Mouse (Mus musculus) T-helper 1 cell (primary cell): ENCODE results near the gene Kif5c.

Experiments used
- in situ Hi-C: fragments of 300-600 bp; cut with MboI, MseI; formaldehyde crosslinking; loops from one replicate; pipeline ENCODE4 v1.15.1; 2025; ENCODE audit warnings: high pct_unique_total_duplicates

Gene Kif5c

DNA sequence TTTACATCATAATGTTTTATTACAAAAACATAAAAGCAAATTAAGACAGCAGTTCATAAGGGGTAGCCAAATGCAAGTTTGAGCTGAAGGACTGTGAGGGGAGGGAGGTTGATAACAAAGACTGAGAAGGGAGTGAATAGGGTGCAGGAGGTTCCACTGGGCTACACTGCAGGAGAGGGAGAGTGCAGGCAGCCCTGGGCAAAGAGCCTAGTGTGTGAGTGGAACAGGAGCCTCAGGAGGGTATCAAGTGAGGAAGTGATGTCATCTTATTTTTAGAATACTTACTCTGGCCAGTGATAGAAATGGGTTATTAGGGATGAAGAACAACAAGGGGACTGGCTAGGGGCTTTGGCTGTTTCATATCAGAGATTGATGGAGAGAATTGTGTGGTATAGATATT is 42.2 kb downstream of the Kif5c start:
- in situ Hi-C loops: no loop called here

DNA sequence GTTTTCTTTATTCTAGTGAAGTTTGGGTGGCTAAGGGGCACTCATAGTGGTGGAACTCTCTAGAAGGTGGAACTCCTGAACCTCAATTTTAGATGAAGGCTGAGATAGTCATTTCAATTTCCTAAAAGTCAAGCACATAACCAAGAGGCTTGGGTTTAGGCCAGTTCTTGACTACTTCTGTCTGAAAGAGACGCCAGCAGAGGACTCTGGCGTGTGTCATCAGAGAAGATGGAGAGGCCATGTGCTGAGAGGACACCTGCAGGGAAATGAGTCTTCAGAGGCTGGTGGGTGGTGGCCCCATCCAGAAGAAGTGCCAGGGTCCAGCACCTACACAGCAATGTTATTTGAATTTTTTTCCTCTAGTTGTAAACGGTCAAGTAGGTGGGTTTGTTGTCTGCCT is 42.8 kb downstream of the Kif5c start:
- in situ Hi-C loops: no loop called here

DNA sequence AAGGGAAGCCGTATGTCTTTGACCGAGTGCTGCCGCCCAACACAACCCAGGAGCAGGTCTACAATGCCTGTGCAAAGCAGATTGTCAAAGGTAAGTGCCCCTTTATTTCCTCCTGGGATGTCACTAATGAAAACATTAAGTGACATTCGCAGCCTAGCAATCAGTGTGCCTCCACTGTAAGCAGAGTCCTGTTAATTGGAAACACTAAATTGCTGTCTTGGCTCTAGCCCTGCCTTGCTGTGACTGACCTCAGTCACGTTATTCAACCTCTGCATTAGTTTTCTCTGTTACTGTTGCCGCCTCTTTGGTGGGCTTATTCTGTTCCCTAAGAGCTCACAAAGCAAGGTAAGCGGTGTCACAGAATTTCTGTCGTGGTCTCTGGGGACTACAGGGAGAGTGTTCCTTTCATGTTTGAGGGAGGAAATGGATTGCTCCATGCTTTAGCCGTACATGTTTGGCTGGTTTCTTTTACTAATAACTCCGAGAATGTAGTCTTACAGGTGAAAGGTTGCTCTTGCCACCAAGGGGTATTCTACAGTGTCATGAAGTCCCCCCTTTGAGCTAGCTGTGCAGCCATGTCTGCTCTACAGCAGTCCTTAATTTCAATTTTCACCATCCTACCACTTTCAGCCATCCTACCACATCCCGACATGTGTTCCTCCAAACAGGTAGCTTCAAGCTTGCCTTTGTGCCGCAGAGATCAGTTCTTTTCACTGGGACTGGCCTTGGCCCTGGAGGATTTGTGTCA is 52.8 kb downstream of the Kif5c start:
- in situ Hi-C loops: no loop called here

- in situ Hi-C loops: no loop called here
Measured at GRCm38 (mm10) chr2:49672501-49672874, 53.4 kb downstream of the Kif5c start.

DNA sequence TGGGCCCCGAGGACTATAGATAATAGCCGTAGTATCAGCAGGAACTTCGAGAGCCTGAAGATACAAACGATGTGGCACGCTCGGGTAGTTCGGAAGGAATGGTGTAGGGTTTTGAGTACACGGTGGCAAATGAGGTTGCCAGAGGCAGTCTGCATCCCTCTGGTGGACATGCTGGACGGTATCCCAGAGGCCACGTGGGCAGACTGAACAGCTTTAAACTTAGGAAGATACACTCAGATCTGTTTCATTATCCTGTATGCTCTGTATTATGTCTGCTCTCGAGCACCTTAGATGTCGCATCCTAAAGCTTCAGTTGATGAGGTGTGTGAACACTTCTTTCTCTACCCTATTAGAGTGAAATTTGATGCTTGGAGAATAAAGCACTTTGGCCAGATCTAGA is 56.9 kb downstream of the Kif5c start:
- in situ Hi-C loops: no loop called here

GRCm38 (mm10) chr2:49678386-49678785 is 59.3 kb downstream of the Kif5c start:
- in situ Hi-C loops: no loop called here

DNA sequence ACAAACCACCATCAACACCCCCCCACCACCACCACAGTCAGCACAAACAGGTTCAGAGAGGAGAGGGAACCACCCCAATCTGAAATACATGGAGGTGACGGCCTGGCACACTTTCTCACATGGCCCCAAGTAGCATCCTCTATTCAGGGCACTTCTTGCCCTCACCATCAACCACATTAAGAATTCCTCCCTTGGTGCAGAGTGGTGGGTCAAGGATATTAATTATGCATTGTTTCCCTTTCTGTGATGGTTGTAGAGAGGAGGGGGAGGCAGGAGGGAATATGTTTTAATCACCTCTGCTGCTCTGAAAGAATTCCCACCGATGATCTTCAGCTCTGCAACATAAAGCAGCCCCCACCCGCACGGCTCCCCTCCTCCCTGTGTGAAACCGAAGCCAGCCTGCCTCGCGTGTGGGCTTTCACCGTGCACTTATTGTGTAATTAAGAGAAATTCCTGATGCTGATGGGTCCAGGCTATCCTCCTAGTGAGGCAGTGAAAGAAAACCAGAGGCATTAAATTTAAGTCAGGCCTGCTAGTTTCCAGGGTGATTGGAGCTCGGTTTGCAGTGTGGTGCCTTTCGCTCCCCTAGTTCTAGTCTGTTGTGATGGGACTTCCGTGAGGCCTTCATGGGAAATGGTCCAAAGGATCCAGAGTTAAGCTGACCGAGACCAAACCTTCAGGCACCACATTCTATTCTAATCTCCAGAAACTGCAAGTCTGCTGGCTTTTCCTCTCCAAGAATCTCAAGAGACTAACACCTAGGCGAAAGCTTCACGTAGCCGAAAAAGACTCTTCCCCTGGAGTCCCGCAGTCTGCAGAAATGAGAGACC is 60.3 kb downstream of the Kif5c start:
- in situ Hi-C loops: no loop called here

DNA sequence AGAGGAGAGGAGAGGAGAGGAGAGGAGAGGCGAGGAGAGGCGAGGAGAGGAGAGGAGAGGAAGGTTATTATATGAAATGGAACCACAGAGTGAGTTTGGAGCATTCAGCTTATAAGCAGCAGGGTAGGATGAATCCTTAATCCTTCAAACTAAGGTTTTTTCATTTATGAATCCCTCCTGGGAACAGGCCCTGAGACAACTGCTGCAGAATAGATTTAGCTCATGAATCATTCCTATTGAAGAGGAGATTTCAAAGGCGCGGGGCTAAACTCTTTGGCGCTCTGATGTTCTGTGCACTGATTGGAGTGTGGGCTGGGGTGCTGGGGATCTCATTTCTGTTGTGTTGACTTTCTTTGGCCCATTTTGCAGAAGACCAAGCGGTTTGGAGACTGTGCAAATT is 63.7 kb downstream of the Kif5c start:
- in situ Hi-C loops: no loop called here

DNA sequence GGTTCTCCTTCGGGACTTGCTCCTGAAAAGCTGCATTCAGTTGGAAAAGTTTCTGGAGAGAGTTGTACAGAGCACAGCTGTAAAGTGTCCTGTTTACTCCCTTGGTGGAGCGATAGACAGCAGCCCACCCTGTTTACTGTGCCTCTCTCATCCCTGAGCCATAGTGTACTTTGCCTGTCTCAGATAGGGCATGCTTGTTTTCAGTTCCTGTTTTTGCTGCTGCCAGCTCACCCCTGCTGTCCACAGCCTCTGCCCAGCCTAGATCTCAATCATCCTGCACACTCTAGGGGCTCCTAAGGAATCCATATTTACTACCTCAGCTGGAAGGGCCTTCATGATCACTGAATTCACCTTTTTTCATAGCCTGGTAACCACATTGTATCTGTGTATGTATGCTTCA is 65.7 kb downstream of the Kif5c start:
- in situ Hi-C loops: no loop called here

- in situ Hi-C loops: no loop called here
Measured at GRCm38 (mm10) chr2:49690421-49690826, 71.3 kb downstream of the Kif5c start.

DNA sequence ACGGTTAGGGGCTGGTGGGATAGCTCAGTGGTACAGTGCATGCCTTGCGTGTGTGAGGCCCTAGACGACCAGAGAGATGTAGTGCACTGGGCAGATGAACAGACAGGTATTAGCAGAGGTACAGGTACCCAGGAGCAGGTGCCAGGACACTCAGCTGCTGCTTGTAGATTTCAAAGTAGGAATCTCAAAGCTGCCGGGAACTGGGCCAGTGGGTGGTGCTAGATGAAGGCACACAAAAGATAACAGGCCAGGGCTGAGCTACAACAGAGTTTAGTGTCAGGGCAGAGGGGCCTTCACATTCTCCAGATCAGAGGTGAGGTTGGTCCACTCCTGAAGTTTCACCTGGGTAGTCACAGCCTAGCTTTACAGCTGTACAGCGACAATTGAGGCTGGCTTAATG is 72.3 kb downstream of the Kif5c start:
- in situ Hi-C loops: no loop called here

GRCm38 (mm10) chr2:49694727-49695126 is 75.6 kb downstream of the Kif5c start:
- in situ Hi-C loops: no loop called here

GRCm38 (mm10) chr2:49695461-49695860 is 76.4 kb downstream of the Kif5c start:
- in situ Hi-C loops: no loop called here

DNA sequence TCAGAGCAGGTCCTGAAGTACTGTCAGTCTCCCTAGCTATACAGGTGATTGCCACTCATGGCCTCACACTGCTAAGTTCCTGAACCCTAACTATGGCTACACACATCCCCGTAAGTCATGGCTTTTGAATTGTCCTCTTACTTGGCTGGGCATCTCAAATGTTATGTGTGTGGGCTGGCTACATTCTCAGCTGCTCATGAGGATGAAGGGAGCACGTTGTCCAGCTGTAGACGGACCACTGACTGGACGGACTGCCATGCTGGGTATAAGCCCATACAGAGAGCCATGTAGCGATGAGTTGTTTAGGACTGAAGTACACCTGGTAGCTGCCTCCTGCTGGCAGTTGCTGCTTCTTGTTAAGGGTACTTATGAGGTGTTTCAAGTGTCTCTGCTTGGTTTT is 79.8 kb downstream of the Kif5c start:
- in situ Hi-C loops: no loop called here

- in situ Hi-C loops: loop anchor here (25.0 kb wide), 1 partner anchor 1688 kb away; no protein-coding TSS in a partner anchor
Measured at GRCm38 (mm10) chr2:49700176-49700971, 81.3 kb downstream of the Kif5c start.

DNA sequence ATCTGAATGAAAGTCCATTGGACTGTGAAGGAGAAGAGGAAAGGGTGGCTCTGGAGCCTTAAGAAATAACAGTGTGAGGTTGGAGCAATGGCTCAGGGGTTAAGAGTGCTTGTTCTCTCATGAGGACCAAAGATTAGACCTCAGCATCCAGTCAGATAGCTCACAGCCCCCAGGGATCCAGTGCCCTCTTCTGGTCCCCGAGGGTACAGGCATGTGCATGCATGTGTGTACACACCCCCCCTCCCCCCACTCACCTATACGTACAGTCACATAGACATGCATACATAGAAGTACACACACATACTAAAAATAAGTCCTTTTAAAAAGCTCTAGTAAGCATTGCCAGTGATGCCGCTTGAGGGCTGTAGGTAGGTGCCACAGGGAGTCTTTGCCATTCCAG is 91.1 kb downstream of the Kif5c start:
- in situ Hi-C loops: loop anchor here (25.0 kb wide), 1 partner anchor 1698 kb away; no protein-coding TSS in a partner anchor

DNA sequence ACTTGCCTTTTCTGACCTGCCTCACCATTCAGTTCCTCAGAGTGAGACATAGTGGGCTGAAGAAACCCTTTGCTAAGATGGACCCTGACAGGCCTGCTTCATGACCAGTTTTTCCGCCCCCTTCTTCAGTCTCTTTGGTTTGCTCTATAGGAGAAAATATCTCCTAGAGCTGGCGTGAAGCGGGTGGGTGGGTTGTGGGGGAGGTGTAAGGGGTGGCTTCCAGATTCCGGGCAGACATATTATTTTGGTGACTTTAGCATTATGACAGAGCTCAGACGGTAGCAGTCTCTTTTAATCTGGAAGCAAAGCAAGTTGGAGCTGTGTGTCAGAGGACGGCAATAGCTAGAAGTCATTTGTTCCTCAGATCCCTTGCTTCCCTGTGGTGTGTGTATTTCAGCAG is 92.6 kb downstream of the Kif5c start:
- in situ Hi-C loops: loop anchor here (25.0 kb wide), 1 partner anchor 1699 kb away; no protein-coding TSS in a partner anchor

GRCm38 (mm10) chr2:49712336-49712887 is 93.3 kb downstream of the Kif5c start:
- in situ Hi-C loops: loop anchor here (25.0 kb wide), 1 partner anchor 1700 kb away; no protein-coding TSS in a partner anchor

- in situ Hi-C loops: loop anchor here (25.0 kb wide), 1 partner anchor 1704 kb away; no protein-coding TSS in a partner anchor
Measured at GRCm38 (mm10) chr2:49716490-49716889, 97.4 kb downstream of the Kif5c start.

DNA sequence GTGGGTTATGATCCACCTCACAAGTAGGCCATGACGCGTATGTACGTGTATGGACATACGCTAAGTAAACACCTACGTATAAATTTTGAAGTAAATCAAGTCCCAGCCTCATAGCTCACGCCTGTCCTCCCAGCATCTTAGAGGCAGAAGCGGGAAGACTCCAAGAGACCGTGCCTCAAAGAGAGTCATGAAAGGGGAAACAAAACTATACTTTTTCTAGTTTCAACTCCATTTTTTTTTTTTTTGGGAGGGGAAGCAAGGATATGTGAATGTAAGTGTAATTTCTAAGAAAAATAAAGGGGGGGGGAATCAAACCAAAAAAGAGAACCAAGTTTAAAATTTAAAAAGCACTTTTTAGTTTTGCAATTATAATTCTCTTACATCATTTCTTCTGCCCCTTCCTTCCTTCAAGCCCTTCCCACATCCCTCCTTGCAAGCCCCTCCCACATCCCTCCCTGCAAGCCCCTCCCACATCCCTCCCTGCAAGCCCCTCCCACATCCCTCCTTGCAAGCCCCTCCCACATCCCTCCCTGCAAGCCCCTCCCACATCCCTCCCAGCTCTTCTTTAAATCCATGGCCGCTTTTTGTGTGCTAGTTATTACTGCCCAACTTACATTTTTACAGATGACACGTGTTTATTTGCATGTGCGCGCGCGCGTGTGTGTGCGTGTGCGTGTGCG is 98.5 kb downstream of the Kif5c start:
- in situ Hi-C loops: loop anchor here (25.0 kb wide), 1 partner anchor 1705 kb away; no protein-coding TSS in a partner anchor

DNA sequence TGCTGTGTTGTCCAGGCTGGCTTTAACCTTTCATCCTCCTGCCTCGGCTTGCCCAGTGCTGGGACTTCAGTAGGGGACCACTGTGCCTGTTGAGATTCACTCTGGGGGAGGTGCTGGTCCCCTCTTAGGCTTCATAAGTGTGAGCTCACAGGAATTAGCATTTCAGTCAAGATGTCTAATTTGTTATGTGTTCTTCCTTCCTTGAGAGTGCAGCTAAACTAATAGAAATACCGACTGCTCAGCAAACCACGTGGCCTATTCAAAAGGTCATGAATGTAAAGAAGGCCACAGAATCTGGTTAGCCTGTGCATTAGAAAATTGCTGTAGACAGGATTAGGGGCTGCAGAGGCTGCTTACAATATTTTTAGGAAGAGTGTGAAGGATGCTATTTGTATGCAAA is 99.4 kb downstream of the Kif5c start:
- in situ Hi-C loops: loop anchor here (25.0 kb wide), 1 partner anchor 1706 kb away; no protein-coding TSS in a partner anchor
